Mouse (Mus musculus): ENCODE measurements around the gene Crtc1. TPM values are rescaled to one million over a fixed set of nuclear protein-coding genes. Genes with fewer than 3 reads are reported as not detected.

The Crtc1 gene
- total RNA-seq (2017) = 1.1 and 8.9 TPM in 2 replicates

DNA sequence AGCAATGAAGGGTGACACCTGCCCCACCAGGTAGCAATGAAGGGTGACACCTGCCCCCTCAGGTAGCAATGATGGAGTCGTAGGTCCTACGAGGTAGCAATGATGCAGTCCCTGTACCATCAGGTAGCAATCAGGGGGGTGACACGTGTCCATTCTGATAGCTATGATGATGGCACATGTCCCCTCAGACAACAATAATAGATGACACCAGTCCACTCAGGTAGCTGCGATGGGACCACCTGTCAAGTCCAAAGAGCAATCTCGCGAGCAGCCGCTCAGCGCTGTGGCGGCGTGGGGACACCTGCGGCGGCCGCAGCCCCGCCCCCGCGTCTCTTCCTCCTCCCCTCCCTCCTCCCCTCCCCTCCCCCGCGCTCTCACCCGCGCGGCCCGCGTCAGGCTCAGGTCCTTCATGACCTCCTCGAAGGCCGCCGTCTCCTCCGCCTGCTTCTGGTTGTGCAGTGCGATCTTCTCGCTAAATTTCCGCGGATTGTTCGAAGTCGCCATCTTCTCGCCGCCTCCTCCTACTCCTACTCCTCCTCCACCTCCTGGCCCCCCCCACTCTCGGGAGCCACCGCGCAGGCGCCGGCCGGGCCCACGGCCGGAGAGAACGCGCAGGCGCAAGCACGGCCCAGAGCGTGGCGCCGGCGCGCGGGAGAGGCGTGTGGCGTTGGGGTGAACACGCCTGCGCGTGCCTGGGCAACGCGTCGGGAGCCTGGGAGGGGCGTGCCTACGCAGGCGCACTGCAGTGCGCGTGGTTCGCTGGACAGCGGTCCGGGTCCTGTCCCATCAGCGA lies at the start of gene Crtc1:
Gene Crtc1, minus strand, starts transcription at position 525 of the 793 bp plus-strand sequence.
- ATAC-seq (replicated peaks; ENCODE audit: low read depth, poor library complexity, severe bottlenecking) = peak; percentile 90

DNA sequence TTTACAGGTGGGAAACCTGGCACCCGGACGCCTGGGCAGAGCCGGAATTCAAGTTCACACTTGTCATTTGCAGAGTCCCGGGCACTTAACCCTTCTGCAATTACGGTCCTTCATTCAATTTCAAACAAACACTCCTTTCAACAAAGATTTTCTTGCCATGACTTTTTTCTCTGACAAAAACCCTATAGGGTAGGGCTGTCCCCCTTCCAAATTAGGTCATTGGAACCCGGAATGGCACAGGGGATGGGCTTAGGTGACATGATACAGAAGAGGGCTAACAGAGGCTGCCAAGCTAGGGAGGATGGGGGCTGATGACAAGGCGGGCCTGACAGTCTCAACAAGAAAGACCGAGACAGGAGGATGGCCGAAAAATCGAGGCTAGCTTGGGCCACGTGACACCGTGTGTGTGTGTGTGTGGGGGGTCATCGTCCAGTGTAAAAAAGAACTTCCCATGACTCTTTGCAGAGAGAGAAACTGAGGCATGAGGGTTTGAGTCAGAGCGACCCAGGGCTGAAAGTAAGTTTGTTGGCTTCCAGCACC lies 49.6 kb upstream of the Crtc1 start:
- no peak for ATAC-seq (replicated peaks; ENCODE audit: low read depth, poor library complexity, severe bottlenecking)

DNA sequence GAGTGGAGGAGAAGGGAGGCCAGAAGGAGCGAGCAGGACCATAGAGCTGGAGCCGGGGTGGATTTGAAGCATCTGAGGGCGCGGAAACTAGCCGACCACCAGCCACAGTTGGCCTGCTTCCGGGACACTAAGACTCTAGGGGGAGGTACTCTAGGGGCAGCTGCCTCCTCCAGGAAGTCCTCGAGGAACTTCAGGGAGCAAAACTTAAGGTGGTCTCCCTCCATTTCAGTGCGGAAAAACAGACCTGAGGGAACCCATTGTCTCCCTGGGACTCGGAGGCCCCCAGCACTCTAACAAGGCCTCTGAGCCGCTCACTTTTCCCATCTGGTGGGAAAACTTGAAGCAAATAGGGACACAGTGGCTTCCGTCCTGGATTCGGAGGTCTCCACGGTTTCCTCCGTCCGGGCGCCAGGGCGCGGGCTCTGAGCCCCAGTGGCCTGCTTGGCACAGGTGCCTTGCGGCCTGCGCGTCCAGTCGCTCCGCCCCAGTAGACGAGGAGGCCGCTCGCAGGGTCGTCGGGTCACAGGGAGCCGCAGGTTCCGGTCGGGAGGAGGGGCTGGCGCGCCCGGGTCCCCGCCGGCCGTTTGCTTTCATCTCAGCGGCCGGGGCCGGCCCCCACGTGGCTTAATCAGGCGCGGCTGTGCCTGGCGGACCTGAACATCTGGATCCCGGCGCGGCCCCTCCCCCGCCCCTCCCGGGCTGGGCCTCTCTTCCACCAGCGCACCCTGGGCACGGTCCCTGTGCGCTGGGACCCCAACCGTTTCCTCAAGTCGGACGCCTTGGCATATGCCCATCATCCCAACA lies 48.8 kb upstream of the Crtc1 start:
- ATAC-seq (replicated peaks; ENCODE audit: low read depth, poor library complexity, severe bottlenecking) = peak; percentile 27

DNA sequence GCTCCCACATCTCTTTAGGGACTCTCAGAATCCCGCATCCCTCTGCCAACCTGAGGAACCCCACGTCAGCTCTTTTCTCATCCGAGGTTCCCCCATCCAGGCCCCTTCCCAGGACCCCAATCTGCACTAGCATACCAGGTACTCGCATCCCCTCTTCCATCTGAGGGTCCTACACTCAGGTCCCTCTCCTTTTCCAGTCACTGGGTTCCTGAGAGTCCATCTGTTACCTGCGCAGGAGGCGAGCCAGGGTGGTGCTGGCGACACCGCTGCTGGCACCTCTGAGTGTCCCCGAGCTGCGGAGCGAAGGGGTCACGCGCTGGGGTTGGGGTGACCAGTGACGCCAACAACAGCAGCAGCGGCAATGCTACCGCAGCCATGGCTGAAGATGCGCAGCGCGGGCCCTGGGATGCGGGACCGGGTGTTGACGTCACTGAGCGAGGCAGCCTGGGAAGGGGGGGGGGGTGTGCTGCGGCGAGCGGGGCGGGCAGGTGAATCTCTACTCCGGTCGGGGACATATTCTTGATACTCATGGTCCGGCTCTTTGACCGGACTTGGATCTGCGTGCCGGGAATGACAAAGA lies 47.7 kb upstream of the Crtc1 start, which contains the start of gene Tmem59l:
Gene Tmem59l, minus strand, starts transcription at position 418 of the 580 bp plus-strand sequence.
- no peak for ATAC-seq (replicated peaks; ENCODE audit: low read depth, poor library complexity, severe bottlenecking)

DNA sequence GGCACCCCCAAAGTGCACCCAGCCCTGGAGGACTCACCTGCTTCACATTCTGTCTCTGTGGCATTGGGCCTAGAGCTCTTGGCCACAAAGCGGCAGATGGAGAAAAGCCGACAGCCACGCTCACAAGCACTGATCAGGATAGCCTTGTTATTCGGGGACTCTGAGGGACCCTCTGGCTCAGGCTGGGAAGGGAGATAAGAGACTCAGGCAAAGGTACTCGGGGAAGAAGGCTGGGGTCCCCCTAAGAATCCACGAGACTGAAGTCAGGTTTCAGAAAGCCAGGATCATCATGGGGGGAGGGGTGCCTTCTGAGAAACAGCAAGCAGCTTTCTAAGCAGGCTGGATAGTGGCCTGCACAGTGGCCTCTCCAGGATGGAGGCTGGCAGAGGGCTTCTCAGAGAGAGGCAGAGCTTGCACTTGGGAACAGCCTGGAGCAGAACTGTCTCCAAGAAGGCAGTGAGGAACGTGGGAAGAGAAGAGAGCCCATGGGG lies 46.9 kb upstream of the Crtc1 start:
- ATAC-seq (replicated peaks; ENCODE audit: low read depth, poor library complexity, severe bottlenecking) = no peak

DNA sequence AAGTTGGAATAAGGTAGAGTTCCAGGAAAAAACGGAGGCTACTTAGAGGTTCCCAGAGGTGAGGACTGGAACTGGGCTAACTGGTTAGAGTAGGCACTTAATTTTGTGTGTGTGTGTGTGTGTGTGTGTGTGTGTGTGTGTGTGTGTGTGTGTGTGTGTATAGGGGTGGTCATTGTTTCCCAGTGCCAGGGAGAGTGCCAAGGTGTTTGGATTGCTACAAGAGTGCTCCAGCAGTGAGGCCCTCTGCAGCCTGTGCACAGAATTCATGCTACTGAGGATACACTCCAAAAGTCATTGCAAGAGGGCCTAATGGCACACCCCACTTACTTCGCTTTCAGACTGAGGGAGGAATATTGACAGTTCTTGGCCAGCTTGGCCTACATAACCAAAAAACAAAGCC lies 43.6 kb upstream of the Crtc1 start:
- no peak for ATAC-seq (replicated peaks; ENCODE audit: low read depth, poor library complexity, severe bottlenecking)

DNA sequence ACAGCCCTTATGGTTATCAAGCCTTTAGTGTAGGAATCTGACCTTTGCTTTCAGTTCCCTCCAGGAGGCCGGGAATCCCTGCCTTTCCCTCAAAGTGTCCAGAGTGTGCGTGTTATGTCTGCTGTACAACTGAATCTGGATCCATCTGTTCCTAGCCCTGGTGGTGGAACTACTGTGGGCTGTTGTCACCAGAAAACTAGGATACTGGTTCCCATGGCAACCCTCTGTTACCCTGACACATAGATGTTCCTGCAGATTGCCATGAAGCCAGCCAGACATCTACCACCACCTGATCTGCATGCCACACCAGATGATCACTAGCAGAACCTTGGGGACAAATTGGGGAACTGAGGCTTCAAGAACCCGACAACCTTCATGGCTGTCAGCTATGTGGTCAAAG lies 42.5 kb upstream of the Crtc1 start:
- ATAC-seq (replicated peaks; ENCODE audit: low read depth, poor library complexity, severe bottlenecking) = no peak

DNA sequence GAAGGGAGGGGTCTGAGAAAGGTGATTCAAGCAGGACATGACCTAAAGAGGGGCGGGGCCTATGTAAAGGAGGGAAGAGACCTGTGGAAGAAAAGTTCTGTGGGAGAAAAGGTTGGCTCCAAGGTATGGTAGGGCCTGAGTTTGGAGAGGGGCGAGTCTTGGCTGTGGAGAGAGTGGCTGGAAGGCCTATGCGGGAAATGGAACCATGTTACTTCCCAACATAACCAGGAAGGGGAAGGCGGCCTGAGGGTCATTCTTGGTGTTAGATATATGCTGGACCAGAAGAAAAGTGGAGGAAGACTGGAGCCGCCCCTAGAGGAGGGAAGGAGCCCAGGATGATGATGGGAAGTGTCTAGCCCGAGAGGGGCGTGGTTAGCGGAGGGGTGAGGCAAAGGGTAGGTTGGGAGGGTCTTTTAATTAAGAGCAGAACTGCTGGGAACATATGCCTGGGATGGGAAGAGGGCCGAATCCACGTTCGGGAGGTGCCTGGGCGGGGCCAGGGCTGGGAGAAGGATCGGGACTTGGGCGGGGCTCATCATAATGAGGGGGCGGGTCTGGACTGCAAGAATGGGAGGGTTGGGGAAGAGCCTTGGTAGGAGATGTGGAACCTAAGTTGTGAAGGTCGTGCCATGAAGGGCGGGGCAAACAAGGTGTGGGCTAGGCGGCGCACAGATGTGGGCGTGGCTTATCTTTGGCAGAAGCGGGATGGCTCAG lies 38.0 kb upstream of the Crtc1 start:
- ATAC-seq (replicated peaks; ENCODE audit: low read depth, poor library complexity, severe bottlenecking) = peak; percentile 42

DNA sequence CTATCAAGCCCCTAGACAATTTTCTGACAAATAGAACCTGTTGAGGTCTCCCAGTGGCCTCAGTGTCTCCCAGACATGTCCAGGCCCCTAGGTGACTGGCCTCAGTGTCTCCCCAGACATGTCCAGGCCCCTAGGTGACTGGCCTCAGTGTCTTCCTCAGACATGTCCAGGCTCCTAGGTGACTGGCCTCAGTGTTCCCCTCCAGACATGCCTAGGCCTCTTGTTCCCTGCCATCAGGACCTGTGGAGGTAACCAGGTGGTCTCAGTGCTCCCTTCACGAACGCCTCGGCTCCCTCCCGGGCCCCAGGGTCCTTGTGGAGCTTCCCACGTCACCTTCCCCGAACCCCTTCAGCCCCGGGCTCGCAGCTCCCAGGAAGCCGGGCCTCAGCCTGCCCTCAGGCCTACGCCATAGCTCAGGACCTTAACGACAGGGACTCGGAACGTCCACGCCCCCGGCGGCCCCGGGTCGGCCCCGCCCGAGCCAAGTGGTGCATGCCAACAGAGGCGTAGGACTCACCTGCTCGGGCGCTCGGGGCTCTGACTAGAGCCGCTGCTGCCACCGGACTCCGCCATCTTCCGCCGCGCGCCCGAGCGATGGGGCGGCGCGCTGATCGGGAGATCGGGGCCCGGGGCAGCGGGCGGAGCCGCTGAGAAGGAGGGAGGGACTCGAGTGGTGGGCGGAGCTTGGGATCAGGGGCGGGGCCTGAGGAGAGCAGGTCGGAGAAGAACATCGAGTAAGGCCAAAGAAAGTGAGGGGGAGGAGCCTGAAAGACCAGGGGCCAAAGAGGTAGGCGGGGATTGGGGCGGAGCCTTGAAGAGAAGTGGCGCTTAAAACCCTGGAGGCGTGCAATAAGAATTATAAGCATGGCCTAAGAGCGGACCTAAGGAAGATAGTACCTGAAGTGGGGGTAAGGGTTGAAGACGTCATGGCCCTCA lies 37.2 kb upstream of the Crtc1 start, which contains the start of gene Klhl26:
Gene Klhl26, minus strand, starts transcription at position 636 of the 936 bp plus-strand sequence.
- peak; percentile 94 for ATAC-seq (replicated peaks; ENCODE audit: low read depth, poor library complexity, severe bottlenecking)

DNA sequence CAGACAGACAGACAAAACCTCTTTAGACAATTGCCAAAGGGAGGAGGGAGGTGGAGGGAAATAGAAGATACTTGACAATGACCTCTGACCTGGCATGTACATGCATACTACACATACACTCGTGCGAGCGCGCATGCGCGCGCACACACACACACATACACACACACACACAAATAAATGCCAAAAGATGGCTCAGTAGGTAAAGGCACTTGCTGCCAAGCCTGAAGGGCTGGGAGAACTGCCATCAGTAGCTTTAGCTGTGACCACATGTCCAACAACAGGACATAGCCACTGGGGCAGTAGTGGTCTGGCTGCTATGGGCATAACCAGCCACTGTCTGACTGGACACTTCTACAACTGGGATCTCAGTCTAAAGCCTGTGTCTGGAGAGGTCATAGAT lies 32.5 kb upstream of the Crtc1 start:
- no peak for ATAC-seq (replicated peaks; ENCODE audit: low read depth, poor library complexity, severe bottlenecking)

DNA sequence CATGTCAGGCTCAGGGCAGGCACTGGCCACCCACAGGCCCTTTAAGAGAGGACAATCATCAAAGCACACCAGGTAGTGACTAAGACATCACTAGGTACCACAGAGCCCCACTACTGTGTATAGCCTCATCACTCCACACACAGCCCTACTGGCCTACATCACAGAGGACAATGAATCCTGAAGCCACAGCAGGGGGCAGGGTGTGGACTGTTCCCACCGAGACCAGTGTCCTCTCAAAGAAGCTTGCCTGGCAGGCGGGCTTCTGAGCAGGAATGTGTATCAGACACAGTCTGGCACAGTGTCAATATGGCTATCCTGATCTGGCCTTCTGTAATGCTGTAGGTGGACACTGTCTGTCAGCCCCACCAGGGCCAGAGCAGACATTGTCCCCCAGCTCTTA lies 30.6 kb upstream of the Crtc1 start:
- ATAC-seq (replicated peaks; ENCODE audit: low read depth, poor library complexity, severe bottlenecking) = no peak

DNA sequence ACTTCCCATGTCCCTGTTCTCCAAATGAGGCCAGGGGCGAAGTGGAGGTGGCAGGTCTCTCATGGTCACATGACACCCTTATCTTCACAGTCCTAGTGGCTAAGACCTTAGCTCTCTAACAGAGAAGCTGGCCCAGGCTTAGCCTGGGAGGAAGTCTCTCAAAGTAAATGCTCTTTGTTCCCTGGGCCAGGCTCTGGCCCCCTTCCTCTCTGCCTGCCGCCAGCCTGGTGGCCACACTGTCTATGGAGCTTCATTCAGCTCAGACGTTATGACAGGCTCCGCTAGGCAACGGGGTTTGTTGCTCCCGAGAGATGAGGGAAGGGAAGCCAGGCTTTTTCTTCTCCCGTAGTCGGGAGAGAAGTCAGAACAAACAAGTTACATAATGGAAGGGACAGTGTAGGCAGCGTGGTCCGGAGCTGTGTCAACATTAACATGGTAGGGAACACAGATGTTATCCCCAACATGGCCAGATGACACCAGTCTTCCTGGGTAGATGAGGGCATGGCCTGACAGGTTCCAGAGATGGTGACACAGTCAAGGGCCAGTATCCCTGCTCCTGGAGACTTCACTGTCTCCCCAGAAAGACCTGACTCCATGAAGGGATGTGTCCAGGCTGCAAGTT lies 30.0 kb upstream of the Crtc1 start:
- ATAC-seq (replicated peaks; ENCODE audit: low read depth, poor library complexity, severe bottlenecking) = peak; percentile 15; the same call in 1 of the 2 replicates

DNA sequence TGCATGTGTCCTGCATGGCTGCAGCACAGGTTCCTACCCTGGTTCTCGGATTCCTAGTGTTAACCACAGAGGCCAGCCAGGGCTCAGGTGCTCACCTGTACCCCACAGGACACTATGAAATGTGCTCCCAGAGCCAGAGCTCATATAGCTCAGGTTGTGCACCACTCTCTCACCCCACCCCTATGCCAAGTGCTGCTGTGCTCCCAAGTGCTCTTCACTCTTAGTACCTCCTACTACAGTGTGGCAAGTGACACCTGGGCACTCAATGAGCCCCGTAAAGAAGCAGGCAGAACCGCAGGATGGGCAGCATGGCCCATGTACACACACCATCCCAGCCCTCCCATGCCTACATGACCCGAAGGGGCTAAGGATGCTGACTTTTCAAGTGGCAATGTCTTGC lies 29.4 kb upstream of the Crtc1 start:
- ATAC-seq (replicated peaks; ENCODE audit: low read depth, poor library complexity, severe bottlenecking) = no peak

DNA sequence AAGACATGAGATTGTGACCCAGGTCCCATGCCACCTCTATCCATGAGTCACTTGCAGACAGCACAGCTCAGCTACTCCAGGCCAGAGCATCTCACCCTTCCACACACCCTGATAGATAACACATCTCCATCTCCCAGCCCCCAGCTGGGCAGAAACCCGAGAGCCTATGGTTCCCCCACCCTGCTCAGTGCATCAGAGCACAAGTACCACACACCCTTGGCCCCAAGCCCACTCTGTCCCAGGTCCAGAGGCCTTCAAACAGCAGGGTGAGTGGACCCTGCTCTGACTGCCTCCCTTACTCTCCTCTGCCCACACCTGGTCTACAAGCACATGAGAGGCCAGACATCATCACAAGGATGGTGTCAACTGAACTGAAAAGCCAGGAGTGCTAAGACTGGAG lies 28.5 kb upstream of the Crtc1 start:
- no peak for ATAC-seq (replicated peaks; ENCODE audit: low read depth, poor library complexity, severe bottlenecking)

DNA sequence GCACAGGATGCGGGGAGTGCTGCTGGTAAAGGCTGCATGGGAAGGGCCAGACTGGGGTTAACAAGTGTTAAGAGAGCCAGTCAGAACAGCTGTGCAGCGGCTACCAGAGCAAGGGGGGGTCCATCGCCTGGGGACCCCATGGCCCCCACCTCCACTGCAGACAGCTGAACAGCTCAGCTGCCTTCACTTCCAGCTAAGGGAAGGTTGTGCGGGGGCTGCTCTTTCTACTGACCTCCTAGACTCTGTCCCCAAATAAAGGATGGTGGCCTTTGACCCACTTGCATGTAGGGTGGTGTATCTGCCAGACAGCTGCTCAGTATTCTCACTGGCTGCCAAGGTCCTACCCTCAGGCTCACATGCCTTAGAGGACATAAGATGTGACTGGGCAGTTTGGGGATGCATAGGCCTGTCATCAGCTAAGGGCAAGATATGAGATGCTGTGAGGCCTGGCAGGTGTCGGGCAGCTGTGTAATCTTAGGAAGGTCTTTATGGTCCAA lies 27.9 kb upstream of the Crtc1 start:
- ATAC-seq (replicated peaks; ENCODE audit: low read depth, poor library complexity, severe bottlenecking) = no peak

DNA sequence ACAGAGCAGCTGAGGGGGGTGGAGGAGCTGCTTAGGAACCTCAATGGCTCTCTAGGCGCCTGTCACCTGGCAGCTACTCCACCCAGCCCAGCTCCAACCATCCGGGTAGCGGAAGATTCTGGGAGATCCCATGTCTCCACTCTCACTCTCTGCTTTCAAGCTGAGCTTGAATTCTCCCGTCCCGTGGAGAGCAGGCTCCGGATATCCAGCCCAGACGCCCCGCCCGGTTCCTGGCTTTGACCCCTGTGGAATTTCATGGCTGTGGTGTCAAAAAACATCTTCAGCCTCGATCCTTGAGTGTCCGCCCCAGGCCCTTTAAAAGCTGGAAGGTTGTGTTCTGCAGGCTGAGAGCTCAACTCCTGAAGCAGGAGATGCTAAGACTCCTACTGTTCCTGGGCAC lies 27.4 kb upstream of the Crtc1 start:
- no peak for ATAC-seq (replicated peaks; ENCODE audit: low read depth, poor library complexity, severe bottlenecking)

DNA sequence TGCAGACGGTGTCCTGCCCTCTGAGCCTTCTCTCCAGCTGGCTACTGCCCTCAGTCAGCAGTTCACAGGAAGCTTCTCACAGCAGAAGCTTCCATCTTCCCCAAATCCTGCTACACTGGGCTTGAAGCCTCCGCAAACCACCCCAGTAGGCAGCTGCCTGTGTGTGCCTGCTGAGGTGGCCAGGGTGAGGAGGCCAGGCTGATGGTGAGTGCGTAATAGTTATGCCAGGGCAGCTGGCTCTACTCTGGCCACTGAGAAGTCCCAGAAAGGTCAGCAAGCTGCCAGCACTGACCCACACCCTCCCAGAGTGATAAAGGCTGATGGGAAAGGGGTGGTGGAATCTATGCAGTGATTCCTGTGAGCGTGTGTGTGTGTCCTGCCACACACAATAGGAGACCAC lies 26.9 kb upstream of the Crtc1 start:
- no peak for ATAC-seq (replicated peaks; ENCODE audit: low read depth, poor library complexity, severe bottlenecking)

DNA sequence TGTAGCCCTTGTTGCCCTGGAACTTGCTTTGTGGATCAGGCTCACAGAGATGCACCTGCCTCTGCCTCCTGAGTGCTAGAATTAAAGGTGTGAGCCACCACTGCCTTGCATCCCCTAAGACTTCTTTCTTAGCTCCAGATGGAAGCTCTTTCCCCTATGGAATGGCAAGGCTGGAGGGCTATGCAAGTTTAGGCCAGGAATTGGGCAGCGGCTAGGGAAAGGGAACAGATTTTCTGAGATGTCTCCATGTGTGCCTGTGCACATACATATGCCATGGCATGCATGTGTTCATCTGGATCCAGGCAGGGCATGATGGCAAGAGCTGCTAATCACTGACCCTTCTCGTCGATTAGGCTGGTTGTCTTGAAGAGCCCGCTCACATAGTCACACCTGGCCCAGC lies 26.3 kb upstream of the Crtc1 start:
- ATAC-seq (replicated peaks; ENCODE audit: low read depth, poor library complexity, severe bottlenecking) = no peak
